Mouse (Mus musculus): ENCODE data around the gene Bpifb9a.
"Not testable (repeated sequence)": the region's sequence is repeated elsewhere in the genome, so short reads cannot be mapped to it uniquely, and the experiment has no call there.

Gene Bpifb9a

DNA sequence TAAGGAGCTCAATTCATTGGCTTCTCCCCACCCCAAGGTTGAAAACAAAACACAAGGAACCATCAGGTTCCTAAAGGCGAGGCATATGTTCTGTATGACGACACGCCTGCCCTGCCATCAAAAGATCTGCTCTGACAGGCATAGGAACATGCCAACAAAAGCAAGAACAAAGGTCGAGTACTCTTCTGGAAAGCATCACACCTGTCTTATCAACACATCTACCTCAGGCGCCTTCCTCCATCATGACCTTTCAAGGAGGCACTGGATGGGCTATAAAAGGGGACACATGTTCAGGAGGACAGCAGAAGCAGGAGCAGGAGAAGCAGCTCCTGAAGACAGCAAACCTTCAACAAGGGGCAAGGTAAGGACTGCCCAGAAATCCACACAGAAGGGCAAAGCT lies at the start of gene Bpifb9a:
Bpifb9a (plus strand) TSS at position 301 of the 400 bp plus-strand sequence.
- DNase-seq: not testable (repeated sequence)

- DNase-seq: peak; percentile 14
Measured at GRCm38 (mm10) chr2:154209112-154209511, 48.5 kb upstream of the Bpifb9a start.

- no peak for DNase-seq
Measured at GRCm38 (mm10) chr2:154211121-154211520, 46.5 kb upstream of the Bpifb9a start.

DNA sequence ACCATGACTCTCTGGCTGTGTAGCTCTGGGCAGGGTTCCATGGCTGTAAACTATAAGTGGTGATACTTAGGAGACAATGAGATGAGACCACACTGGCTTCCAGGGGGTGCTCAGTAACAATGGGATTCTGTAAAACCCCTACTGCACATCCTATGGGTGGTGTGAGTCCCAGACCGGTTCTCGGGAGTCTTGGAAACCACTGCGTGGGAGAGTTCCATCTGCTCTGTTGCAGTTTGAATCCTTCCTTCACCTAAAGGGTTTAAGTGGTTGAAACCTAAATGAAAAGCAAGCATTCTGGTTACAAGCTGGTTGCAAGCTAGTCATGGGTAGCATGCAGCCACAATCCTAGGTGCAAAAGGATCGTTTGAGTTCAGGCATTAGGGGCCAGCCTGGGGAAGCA lies 45.8 kb upstream of the Bpifb9a start:
- DNase-seq: no peak

- peak; percentile 58 for DNase-seq
Measured at GRCm38 (mm10) chr2:154215191-154215590, 42.5 kb upstream of the Bpifb9a start.

DNA sequence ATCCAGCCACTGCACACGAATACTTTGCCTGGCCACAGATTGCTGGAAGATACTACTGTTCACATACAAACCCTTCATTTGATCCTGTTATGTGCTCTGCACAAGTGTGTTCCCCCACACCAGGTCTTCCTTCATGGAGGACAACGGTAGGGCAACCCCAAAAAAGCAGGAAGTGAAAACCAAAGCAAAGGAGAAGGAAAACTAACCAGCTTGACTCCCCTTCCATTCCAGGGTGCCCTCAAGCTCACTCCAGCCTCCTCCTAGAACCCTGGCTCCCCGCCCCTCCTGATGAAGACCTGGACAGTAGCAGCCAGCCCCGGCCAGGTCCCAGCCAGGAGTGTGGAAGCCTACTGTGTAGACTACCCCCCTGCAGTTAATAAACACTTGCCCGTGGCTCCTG lies 37.7 kb upstream of the Bpifb9a start:
- no peak for DNase-seq

DNA sequence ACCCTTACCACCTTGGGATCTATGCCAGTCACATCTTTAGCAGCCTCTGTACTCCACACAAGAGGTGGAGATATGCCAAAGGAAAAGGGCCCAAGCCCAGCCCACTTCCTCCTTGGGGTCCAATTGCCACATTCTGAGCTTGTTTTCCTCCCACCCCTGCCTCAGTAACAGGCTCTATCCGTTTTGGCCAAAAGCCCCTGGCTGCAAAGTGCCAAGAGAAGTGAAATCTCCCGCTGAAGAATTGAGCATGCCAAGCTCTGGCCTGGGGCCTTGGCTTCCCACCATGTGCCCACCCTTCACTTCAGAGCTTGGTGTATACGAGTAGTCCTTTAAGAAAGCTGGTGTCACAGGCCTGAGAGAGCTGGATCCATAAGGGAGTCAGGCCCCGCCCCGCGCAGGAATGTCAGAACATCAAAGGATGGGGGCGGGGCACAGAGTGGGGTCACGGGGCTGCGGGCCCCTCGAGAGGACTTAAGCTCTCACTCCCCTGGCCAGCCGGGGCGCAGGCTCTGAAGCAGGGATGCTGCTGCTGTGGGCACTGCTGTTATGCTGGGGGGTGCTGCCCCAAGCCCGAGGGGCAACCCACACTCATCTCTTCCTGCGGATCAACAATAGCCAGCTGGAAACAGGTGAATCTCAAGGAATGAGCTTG lies 34.3 kb upstream of the Bpifb9a start, which contains the start of gene Bpifb5:
Bpifb5 (plus strand) TSS at position 478 of the 652 bp plus-strand sequence.
- DNase-seq: no peak

DNA sequence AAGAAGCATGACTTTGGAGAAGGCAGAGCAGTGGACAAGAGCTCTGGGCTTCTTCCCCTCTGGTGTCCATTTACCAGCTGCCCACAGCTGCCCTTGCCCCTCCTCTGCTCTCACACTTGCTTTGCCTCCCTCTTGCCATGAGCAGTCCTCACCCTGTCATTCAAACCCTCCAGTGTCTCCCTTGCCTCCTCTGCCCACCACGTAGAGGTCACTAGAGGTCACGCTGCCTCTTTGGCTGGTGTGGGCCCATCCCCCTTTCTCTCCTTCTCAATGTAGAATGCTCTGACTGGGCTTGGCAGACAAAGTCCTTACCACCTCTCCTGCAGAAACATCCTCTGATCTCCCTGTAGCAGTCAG lies 33.8 kb upstream of the Bpifb9a start:
- DNase-seq: no peak

- DNase-seq: peak; percentile 23
Measured at GRCm38 (mm10) chr2:154226991-154227390, 30.7 kb upstream of the Bpifb9a start.

DNA sequence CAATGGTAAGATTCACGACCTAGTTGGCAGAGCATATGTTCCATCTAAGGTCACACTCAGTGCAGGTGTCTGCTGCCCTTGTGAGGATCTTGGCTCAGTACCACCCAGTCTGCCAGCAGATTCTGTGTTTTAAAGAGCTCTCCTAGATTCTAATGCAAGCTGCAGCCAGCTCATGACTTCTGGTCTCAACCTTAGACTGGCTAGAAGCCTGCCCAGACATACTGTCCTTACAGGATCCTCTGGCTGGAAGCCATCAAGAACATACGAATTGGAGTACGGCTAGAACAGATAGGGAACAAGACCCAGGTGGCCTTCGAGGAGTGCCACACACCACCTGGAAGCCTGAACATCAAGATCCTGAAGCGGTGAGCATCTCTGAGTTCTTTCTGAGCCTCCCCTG lies 29.8 kb upstream of the Bpifb9a start:
- peak; percentile 40 for DNase-seq

GRCm38 (mm10) chr2:154233426-154233825 lies 24.2 kb upstream of the Bpifb9a start:
- DNase-seq: peak; percentile 24

DNA sequence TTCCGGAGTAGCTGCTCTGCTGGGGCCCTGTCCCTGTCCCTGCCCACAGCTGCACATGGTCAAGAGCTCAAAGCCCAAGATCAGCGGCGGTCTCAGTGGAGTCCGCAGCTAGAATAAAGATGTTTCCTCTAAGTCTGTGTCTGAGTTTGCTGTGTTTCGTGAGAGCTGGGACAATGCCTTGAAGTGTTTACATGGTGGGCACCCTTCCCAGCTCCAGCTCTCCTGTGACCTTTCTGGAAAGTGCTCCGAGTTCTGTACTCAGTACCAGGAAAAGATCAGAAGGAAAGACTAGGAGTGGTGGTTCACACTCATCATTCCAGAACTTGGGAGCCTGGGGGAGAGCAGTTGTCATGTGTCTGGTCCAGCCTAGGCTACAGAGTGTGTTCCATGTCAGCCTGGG lies 16.9 kb upstream of the Bpifb9a start:
- no peak for DNase-seq

GRCm38 (mm10) chr2:154242726-154243125 lies 14.9 kb upstream of the Bpifb9a start:
- DNase-seq: not testable (repeated sequence)

- no peak for DNase-seq
Measured at GRCm38 (mm10) chr2:154243356-154244036, 14.2 kb upstream of the Bpifb9a start.

GRCm38 (mm10) chr2:154245322-154245721 lies 12.3 kb upstream of the Bpifb9a start:
- DNase-seq: no peak

GRCm38 (mm10) chr2:154255254-154255653 lies 2.4 kb upstream of the Bpifb9a start:
- DNase-seq: not testable (repeated sequence)

- no peak for DNase-seq
Measured at GRCm38 (mm10) chr2:154255770-154256169, 1.9 kb upstream of the Bpifb9a start.

DNA sequence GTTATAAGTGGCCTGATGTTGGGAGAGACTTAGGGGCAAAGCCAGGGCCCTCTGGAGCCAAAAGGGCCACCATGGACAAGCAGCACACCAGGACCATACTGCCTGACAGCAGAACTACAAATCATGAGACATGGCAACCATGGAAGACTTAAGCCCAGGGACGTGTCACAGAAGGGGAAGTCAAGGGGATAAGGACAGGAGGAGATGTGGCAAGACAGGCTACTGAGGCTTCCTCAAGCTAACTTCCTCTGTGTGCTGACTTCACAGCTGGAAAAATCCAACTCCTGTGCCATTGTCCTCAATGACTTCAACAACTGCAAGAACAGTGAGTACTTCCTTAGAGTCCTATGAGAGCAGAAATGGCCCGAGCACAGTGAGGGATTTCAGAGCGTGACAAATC lies 6.7 kb downstream of the Bpifb9a start:
- DNase-seq: not testable (repeated sequence)

DNA sequence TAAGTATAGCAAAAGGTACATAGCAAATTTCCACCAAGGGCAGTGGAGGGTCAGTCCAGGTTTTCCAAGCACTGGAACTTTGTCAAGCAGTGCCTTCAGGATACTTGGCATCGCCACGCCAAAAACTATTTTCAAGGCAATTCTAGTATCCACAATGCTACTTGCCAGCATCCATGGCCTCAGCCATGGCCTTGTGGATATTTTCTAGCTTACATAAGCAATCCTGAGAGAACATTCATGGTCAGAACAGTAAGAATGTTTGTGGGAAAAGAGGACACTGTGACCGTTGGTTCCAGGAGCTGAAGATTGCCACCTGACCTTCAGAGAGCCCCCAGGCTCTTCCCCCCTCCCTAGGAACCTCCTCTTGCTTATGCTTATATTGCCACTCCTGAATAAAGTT lies 34.2 kb downstream of the Bpifb9a start:
- DNase-seq: not testable (repeated sequence)

GRCm38 (mm10) chr2:154292833-154293232 lies 35.2 kb downstream of the Bpifb9a start:
- DNase-seq: no peak

DNA sequence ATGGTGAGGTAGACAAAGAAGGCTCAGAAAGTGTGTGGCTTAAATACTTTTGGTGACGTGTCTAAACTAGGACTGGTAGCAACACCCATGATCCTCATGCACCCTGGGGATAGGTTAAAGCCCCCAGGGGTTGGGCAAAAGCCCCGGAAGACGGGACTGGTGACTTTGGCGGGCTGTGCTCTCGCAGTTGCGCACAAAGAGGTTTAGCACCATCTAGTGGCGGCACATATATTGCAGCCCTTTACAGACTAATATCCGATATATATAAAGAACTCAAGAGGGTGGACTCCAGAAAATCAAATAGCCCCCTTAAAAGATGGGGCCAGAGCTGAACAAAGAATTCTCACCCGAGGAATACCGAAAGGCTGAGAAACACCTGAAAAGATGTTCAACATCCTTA lies 37.1 kb downstream of the Bpifb9a start:
- DNase-seq: peak; percentile 52

DNA sequence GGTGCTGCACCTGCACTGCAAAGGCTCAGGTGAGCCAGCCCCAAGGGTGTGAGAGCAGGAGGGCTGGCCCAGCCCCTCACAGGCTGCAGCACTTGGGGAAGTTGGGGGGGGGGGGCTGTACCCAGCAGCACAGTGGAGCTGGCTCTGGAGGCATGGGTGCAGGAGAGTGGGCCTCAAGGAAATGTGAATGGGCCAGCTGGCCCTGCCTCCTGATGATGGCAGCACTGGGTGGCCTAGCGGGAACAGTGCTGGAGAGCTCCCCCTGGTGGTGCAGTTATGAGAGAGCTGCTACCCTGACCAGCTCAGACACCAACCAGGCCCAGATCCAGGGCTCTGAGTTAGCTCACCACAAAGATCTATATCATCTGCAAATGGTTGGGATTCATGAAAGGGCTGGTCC lies 42.8 kb downstream of the Bpifb9a start:
- peak; percentile 24 for DNase-seq

GRCm38 (mm10) chr2:154301763-154302162 lies 44.1 kb downstream of the Bpifb9a start:
- DNase-seq: no peak

- DNase-seq: not testable (repeated sequence)
Measured at GRCm38 (mm10) chr2:154304604-154305003, 47.0 kb downstream of the Bpifb9a start.

DNA sequence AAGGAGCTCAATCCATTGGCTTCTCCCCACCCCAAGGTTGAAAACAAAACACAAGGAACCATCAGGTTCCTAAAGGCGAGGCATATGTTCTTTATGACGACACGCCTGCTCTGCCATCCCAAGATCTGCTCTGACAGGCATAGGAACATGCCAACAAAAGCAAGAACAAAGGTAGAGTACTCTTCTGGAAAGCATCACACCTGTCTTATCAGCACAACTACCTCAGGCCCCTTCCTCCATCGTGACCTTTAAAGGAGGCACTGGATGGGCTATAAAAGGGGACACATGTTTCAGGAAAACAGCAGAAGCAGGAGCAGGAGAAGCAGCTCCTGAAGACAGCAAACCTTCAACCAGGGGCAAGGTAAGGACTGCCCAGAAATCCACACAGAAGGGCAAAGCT lies 49.3 kb downstream of the Bpifb9a start, which contains the start of gene Bpifb9b:
Bpifb9b (plus strand) TSS at position 301 of the 400 bp plus-strand sequence.
- not testable (repeated sequence) for DNase-seq

Data from cerebellum, adult 9-10 months (tissue).